Mouse (Mus musculus) T-helper 17 cell (primary cell): ENCODE results near the gene Clptm1.
"Not testable (repeated sequence)": the region's sequence is repeated elsewhere in the genome, so short reads cannot be mapped to it uniquely, and the experiment has no call there.

Experiments
- in situ Hi-C, 2 experiments: fragments of 300-600 bp; cut with MboI, MseI; formaldehyde crosslinking; loops; 1 replicate in 1 of 2; 2 replicates in 1 of 2; pipeline ENCODE4 v1.15.1; 2025; ENCODE audit warnings: high pct_unique_total_duplicates in 2 of 2

Clptm1 gene

GRCm38 (mm10) chr7:19691873-19692865, 27.3 kb upstream of the Clptm1 start, which contains the start of gene Apoc1:
Gene Apoc1 (minus strand): TSS chr7:19692660.
- in situ Hi-C loops = no loop called here

- in situ Hi-C loops = no loop called here
Observed at GRCm38 (mm10) chr7:19691434-19691833, 26.6 kb upstream of the Clptm1 start.

DNA sequence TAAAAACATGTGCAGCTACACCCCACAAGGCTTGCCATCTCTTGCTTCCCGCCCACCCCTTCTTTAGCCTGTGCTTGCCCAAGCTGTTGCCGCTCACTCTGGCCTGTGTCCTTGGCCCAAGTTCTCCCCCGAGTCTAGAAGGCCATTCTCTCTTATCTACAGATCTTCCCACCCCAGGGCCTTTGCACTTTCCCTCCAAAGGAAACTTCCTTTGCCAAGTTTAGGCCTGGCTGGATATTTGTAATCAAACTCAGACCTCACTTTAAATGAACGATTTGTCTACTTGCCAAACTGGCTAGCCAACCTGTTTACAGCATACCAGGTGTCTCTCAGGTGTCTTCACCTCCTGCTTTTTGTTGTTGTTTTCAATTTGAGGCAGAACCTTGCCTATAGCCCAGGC, 26.0 kb upstream of the Clptm1 start:
- in situ Hi-C loops = no loop called here

DNA sequence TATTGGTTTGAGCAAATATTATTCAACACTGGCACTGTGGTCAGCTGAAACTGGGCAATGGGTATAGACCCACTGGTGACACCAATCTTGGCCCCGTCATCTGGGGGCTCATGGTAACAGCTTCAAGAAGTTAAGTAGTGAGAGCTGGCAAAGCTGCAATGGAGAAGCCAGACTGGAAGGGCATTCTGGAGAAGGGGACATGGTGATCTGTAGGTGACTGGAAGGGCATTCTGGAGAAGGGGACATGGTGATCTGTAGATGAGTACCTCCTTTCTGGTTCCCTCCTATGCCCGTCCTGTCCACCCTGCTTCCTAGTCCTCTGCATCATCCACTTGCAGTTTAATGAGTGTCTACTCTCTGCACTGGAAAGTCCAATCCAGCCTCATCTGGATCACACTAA, 23.8 kb upstream of the Clptm1 start:
- in situ Hi-C loops = no loop called here

DNA sequence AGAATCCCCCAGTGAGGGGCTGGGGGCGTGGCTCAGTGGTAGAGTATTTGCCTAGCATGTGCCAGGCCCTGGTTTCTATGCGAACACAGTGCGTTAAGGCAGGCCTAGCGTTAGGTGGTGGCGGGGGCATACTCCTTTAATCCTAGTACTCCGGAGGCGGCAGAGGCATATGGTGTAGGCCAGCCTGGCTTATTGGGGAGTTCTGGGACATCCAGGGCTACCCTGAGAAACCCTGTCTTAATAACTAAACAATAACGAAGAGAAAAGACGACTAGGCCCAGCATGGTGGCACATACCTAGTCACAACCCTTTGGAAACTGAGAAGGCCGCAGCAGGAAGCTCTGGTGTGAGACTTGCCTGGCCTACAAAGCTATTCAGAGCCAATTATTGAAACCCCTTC, 23.3 kb upstream of the Clptm1 start:
- in situ Hi-C loops = no loop called here

- in situ Hi-C loops = not testable (repeated sequence)
Observed at GRCm38 (mm10) chr7:19686927-19687583, 22.2 kb upstream of the Clptm1 start.

DNA sequence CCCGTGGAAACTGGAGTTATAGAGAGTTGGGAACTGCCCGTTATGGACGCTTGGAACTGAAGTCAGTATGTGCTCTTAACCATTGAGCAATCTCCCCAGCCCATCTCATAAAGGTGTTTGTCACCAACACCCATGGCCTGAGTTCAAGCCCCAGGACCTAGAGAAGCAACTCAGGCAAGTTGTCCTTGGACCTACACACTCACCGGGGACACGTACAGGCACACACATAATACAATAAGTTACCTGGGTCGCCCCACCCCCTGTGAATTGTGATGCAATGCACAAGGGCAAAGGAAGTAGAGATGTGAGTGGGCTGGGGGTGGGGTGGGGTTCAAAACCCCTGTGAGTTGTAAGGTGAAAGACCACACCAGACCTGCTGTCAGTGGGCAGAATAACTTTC, 21.7 kb upstream of the Clptm1 start:
- in situ Hi-C loops = no loop called here

GRCm38 (mm10) chr7:19685374-19685773, 20.5 kb upstream of the Clptm1 start:
- in situ Hi-C loops = no loop called here

- in situ Hi-C loops = no loop called here
Observed at GRCm38 (mm10) chr7:19683771-19684201, 19.0 kb upstream of the Clptm1 start.

GRCm38 (mm10) chr7:19682979-19683378, 18.1 kb upstream of the Clptm1 start:
- in situ Hi-C loops = no loop called here

GRCm38 (mm10) chr7:19681202-19681694, 16.4 kb upstream of the Clptm1 start, which contains the start of the genes Gm44805 and Apoc4:
Gene Gm44805 (minus strand): TSS chr7:19681423.
Gene Apoc4 (minus strand): TSS chr7:19681479.
- in situ Hi-C loops = no loop called here

GRCm38 (mm10) chr7:19680702-19681101, 15.9 kb upstream of the Clptm1 start:
- in situ Hi-C loops = no loop called here

DNA sequence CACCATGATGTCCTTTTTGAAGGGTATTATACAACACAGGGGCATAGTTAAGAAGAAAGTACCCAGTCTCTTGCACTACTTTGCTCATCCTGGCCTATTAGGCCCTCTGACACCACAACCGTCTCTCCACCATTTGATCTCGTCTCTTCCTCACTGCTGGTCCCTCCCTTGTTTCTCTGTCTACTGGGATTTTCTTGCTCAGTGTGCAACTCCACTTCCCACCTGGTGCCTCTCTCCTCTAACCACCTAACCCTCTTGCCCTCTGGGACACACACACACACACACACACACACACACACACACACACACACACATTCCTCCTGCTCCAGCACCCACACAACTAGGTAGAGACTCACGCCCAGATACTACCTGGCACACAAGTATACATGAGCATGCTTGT, 14.1 kb upstream of the Clptm1 start:
- in situ Hi-C loops = loop anchor here in 1 of 2 experiments (5.0 kb wide), 1 partner anchor 63 kb away; no protein-coding TSS in a partner anchor

GRCm38 (mm10) chr7:19677872-19678271, 13.0 kb upstream of the Clptm1 start, which contains the start of gene Apoc2:
Gene Apoc2 (minus strand): TSS chr7:19677941.
- in situ Hi-C loops = loop anchor here in 1 of 2 experiments (5.0 kb wide), 1 partner anchor 64 kb away; no protein-coding TSS in a partner anchor

- in situ Hi-C loops = loop anchor here in 1 of 2 experiments (5.0 kb wide), 1 partner anchor 66 kb away; no protein-coding TSS in a partner anchor
Observed at GRCm38 (mm10) chr7:19676662-19677061, 11.8 kb upstream of the Clptm1 start.

DNA sequence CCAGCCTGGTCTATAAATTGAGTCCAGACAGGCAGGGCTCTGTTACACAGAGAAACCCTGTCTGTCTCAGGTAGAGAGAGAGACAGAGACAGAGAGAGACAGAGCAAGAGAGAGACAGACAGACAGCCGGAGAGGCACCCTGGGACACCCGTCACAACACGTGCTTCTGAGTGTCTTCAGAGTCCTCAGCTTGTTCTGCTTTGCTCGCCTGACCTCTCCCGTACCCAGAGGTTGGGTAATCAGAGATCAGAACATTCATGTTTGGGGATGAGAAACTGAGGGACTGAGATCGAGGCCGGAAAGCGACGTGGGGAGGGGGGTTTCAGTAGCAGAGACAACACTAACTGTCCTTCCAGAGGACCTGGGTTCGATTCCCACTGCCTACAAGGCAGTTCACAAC, 11.0 kb upstream of the Clptm1 start:
- in situ Hi-C loops = loop anchor here in 1 of 2 experiments (5.0 kb wide), 1 partner anchor 66 kb away; no protein-coding TSS in a partner anchor

DNA sequence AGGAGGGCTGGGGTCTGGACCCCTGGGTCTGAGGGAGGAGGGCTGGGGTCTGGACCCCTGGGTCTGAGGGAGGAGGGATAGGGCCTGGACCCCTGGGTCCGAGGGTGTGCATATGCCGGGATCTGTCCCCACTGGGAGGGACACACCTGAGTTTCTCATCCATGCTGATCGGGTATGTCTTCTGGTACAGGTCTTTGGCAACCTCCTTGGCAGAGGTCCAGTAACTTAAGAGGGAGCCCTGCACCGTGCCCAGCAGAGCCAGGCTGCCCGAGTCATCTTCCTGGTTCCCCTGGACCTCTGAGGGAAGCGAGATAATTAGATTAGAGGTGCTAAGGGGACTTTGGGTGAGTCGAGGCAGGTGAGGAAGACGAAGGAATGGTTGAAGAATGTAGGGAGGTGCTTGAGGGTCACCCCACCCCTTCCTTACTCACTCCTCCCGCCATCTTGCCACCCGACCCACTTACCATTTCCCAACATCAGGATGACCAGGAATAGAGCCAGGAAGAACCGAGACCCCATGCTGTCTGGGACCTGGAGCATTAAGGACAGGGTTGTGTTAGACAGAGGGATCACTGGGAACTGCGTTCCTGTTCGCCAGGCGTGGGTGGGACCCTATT, 8.4 kb upstream of the Clptm1 start:
- in situ Hi-C loops = no loop called here

- in situ Hi-C loops = no loop called here
Observed at GRCm38 (mm10) chr7:19671511-19671910, 6.7 kb upstream of the Clptm1 start.

- in situ Hi-C loops = loop anchor here in 1 of 2 experiments (5.0 kb wide), 1 partner anchor 43 kb away; no protein-coding TSS in a partner anchor
Observed at GRCm38 (mm10) chr7:19668947-19669721, 4.3 kb upstream of the Clptm1 start.

- in situ Hi-C loops = loop anchor here in 1 of 2 experiments (5.0 kb wide), 1 partner anchor 45 kb away; no protein-coding TSS in a partner anchor
Observed at GRCm38 (mm10) chr7:19667434-19667833, 2.6 kb upstream of the Clptm1 start.
